Mouse (Mus musculus): ENCODE data around the gene Ctse.
A peak's percentile ranks its signal among the peaks of the same experiment; 100 is the strongest.
"Not testable (repeated sequence)": the region's sequence is repeated elsewhere in the genome, so short reads cannot be mapped to it uniquely, and the experiment has no call there.

The Ctse gene

DNA sequence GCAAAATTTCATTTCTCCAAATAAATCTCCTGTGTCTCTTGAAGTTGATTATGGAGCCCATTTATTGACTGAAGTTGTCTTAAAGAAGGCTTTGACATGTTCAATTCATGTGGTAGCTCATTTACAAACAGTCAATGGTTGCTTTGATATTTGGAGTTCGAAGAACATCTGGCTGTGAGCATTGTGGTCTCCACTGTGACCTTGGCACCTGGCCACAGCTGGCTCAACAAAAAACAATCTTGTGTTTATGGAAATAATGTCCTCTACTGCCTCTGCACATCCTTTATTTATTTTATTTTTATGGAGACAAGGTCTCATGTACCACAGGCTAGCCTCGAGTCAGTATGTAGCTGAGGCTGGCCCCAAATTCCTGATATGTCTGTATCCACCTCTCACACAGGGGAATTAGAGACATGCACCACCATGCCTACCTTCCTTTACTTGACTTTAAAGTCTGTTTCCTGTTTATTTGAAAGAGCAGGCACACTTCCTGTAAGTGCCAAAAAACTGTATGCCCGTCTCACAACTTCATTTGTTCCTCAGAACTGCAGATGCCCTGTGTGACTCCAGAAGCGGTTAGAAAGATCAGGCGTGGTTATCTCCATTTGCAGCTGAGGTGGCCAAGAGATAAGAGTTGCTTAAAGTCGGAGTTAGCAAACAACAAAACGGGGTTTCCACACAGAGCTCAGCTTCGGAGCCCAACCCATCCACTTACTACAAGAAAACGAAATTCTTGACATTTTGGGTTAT lies at the start of gene Ctse:
Ctse (plus strand) TSS at position 516 of the 750 bp plus-strand sequence.
- DNase-seq (ENCODE audit: low read depth), result peak; percentile 97

DNA sequence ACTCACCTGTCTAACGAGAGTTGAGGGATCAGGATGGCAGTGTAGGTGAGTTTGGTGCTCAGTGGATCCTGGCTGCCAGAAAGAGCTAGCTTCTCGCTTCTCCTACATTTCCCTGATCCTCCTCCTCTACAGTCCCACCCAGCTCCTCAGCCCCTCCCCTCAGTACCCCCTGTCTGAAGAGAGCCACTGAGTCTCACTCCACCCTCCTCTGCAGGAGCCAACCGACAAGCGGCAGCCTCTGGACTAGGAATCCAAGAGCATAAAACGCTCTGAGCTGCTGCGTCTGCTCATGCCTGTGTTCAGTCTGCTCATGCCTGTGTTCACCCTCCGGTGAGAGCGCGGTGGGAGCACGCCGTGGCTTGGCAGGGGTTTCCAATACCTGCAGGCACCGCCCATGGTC lies 39.2 kb upstream of the Ctse start, which contains the start of gene Avpr1b:
Avpr1b (plus strand) TSS at position 335 of the 400 bp plus-strand sequence.
- no peak for DNase-seq (ENCODE audit: low read depth)

DNA sequence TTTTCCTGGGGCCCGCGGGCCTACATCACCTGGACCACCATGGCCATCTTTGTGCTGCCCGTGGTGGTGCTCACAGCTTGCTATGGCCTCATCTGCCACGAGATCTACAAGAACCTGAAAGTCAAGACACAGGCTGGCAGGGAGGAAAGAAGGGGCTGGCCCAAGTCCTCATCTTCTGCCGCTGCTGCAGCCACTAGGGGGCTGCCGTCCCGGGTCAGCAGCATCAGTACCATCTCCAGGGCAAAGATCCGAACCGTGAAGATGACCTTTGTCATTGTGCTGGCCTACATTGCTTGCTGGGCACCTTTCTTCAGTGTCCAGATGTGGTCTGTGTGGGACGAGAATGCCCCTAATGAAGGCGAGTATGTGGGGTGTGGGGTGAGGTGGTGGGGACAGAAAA lies 37.8 kb upstream of the Ctse start:
- DNase-seq (ENCODE audit: low read depth), result no peak

GRCm38 (mm10) chr1:131606719-131607118 lies 31.4 kb upstream of the Ctse start:
- no peak for DNase-seq (ENCODE audit: low read depth)

GRCm38 (mm10) chr1:131612556-131613155 lies 25.4 kb upstream of the Ctse start:
- peak; percentile 24 for DNase-seq (ENCODE audit: low read depth)

GRCm38 (mm10) chr1:131613361-131614133 lies 24.6 kb upstream of the Ctse start:
- DNase-seq (ENCODE audit: low read depth), result peak; percentile 90

DNA sequence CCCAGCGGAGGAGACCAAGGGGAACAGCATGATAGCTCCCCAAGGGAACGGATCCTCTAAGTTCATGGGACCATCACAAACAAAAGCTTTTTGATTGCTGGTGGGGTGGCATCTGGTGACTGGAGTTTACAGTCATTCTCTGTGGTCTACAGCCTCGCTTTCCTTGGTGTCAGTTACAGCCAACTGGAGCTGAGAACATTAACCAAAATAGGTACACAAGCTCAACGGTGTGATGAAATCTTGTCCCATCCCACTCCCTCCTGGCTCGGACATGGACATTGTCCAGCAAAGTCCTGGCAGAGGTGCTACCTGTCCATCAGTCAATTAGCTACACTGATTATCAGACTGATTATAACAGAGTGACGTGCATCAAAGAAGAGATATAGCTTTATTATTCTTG lies 23.5 kb upstream of the Ctse start:
- DNase-seq (ENCODE audit: low read depth), result no peak

- no peak for DNase-seq (ENCODE audit: low read depth)
These were observed 22.0 kb upstream of the Ctse start for GRCm38 (mm10) chr1:131616131-131616530.

GRCm38 (mm10) chr1:131616546-131617220 lies 21.4 kb upstream of the Ctse start:
- no peak for DNase-seq (ENCODE audit: low read depth)

- peak; percentile 31 for DNase-seq (ENCODE audit: low read depth)
These were observed 19.5 kb upstream of the Ctse start for GRCm38 (mm10) chr1:131618576-131618975.

GRCm38 (mm10) chr1:131619348-131619747 lies 18.8 kb upstream of the Ctse start:
- DNase-seq (ENCODE audit: low read depth), result no peak

- no peak for DNase-seq (ENCODE audit: low read depth)
These were observed 14.5 kb upstream of the Ctse start for GRCm38 (mm10) chr1:131623644-131624043.

- no peak for DNase-seq (ENCODE audit: low read depth)
These were observed 13.8 kb upstream of the Ctse start for GRCm38 (mm10) chr1:131624175-131624835.

DNA sequence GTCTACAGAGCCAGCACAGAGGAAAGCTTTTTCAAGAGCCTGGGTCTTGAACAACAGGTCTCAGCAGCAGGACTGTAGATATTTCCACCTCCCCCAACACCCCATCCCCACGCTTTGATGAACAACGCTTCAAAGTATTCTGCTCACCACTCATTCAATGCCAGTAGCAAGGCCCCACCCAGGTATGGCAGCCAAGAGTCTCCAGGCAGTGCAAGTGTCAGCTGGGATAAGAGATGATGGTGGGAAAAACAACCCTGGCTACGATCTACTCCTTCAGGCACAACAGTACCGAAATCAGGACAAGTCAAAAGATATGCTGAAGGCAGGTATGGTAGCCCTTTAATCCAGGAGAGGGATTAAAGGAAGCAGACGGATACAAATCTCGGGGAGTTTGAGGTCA lies 11.9 kb upstream of the Ctse start:
- no peak for DNase-seq (ENCODE audit: low read depth)

GRCm38 (mm10) chr1:131632216-131632615 lies 5.9 kb upstream of the Ctse start:
- DNase-seq (ENCODE audit: low read depth), result not testable (repeated sequence)

DNA sequence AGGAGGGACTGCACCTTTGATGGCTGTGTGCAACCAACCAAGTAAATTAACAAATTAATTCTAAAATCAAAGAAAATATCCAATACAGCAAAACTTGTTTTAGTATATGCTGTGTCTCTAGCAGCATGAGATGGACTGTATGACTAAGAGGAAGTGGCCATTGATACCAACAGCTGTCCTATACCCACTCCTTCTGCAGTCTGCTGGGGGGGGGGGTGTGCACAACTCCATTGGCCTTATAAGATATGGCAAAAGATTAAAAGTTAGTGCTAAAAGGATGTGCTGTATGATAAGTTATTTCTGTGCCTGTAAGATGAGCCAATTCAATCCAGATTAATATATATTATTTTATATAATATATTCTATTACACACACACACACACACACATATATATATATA lies 3.6 kb upstream of the Ctse start:
- peak; percentile 71 for DNase-seq (ENCODE audit: low read depth)

GRCm38 (mm10) chr1:131638541-131639421 lies 675 bp downstream of the Ctse start:
- DNase-seq (ENCODE audit: low read depth), result peak; percentile 80

DNA sequence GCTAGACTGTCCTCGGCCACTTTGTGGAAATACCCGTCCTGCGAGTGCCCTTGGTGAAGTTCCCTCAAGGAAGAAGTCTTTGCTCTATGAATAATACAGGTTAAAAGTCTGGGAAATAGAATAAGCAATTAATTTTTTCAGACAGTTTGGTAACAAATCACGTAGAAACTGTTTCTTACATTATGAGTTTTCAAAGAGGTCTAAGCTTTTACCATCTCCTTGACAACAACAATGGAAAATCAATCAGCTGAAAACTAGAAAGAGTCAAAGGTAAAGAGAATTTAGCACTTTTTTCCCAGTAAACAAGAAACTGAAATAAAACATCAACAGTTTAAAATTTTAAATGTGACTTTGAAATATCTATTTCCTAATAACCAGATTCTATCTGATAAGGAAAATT lies 2.0 kb downstream of the Ctse start:
- DNase-seq (ENCODE audit: low read depth), result no peak

DNA sequence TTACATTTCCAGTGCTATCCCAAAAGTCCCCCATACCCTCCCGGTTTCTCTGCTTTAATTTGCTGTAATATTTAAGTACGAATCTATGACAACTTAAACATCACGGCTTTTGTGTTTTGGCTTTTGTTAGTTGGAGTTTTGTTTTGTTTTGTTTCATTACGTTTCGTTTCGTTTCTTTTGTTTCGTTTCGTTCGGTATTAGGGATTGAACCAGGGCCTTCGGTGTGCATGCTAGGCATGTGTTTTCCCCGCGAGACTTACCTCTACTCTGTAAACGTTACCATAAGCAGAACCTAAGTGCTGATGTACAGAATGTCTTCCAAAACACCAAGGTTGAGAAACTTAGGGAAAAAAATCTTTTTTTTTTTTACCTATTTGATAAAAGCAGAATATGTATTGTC lies 3.5 kb downstream of the Ctse start:
- no peak for DNase-seq (ENCODE audit: low read depth)

GRCm38 (mm10) chr1:131642251-131642650 lies 4.1 kb downstream of the Ctse start:
- DNase-seq (ENCODE audit: low read depth), result no peak
